Mouse (Mus musculus) ovary, adult 2 months (tissue): ENCODE results near the gene Sox15. TPM values are rescaled to one million over a fixed set of nuclear protein-coding genes. Genes with fewer than 3 reads are reported as not detected.

Source experiments
- polyA plus RNA-seq: library from polyadenylated mRNA; depleted of rRNA; stranded (reverse); fragments of >200 nt; gene quantifications from 2 replicates; pipeline ENCODE4 v1.2.3, GENCODE M21; 2012; rRNA removed

Gene Sox15
- polyA plus RNA-seq = 1.7 and 2.1 TPM in 2 replicates

GRCm38 (mm10) chr11:69655264-69656064 is at the start of gene Sox15:
Sox15 (plus strand) TSS chr11:69655314.

GRCm38 (mm10) chr11:69605726-69606490 is 49.2 kb upstream of the Sox15 start, which contains the start of gene Atp1b2:
Atp1b2 (minus strand) TSS chr11:69605942.

GRCm38 (mm10) chr11:69617805-69618204 is 37.3 kb upstream of the Sox15 start, which contains the start of gene Shbg:
Shbg (minus strand) TSS chr11:69617905.

GRCm38 (mm10) chr11:69621571-69622268 is 33.4 kb upstream of the Sox15 start, which contains the start of gene Sat2:
Sat2 (plus strand) TSS chr11:69622024.

GRCm38 (mm10) chr11:69632284-69633089 is 22.6 kb upstream of the Sox15 start, which contains the start of gene Fxr2:
Fxr2 (plus strand) TSS chr11:69632990.

GRCm38 (mm10) chr11:69662213-69662966 is 7.3 kb downstream of the Sox15 start, which contains the start of gene Mpdu1:
Mpdu1 (minus strand) TSS chr11:69662642.

GRCm38 (mm10) chr11:69665961-69666664 is 11.0 kb downstream of the Sox15 start, which contains the start of gene Cd68:
Cd68 (minus strand) TSS chr11:69666153.

GRCm38 (mm10) chr11:69672211-69672706 is 17.1 kb downstream of the Sox15 start, which contains the start of gene Eif4a1:
Eif4a1 (minus strand) TSS chr11:69672423.

GRCm38 (mm10) chr11:69681314-69682208 is 26.4 kb downstream of the Sox15 start, which contains the start of gene Senp3:
Senp3 (minus strand) TSS chr11:69682084.

GRCm38 (mm10) chr11:69685526-69686148 is 30.5 kb downstream of the Sox15 start, which contains the start of gene Tnfsf13:
Tnfsf13 (minus strand) TSS chr11:69685784.

GRCm38 (mm10) chr11:69695361-69696181 is 40.5 kb downstream of the Sox15 start, which contains the start of the genes Tnfsf12 and Tnfsfm13:
Tnfsf12 (minus strand) TSS chr11:69695849.
Tnfsfm13 (minus strand) TSS chr11:69696098.

Other genes with a start within 250 kb of the Sox15 start
- 15.6 and 16.4 TPM in 2 replicates for gene Kdm6b, start 241.6 kb upstream of the Sox15 start, polyA plus RNA-seq
- gene Dnah2, start 106.2 kb upstream of the Sox15 start, polyA plus RNA-seq = 5.1 and 7.0 TPM in 2 replicates
- gene Efnb3, start 95.1 kb upstream of the Sox15 start, polyA plus RNA-seq = 13.1 and 13.5 TPM in 2 replicates
- gene Wrap53, start 75.1 kb upstream of the Sox15 start, polyA plus RNA-seq = 18.8 and 25.8 TPM in 2 replicates
- gene Trp53, start 75.0 kb upstream of the Sox15 start, polyA plus RNA-seq = 145 and 203 TPM in 2 replicates
- 119 and 137 TPM in 2 replicates for gene Atp1b2, start 49.4 kb upstream of the Sox15 start, polyA plus RNA-seq
- 5.6 and 7.1 TPM in 2 replicates for gene Shbg, start 37.4 kb upstream of the Sox15 start, polyA plus RNA-seq
- gene Sat2, start 33.3 kb upstream of the Sox15 start, polyA plus RNA-seq = 4.8 and 5.1 TPM in 2 replicates
- 68.6 and 73.0 TPM in 2 replicates for gene Fxr2, start 22.3 kb upstream of the Sox15 start, polyA plus RNA-seq
- gene Mpdu1, start 7.3 kb downstream of the Sox15 start, polyA plus RNA-seq = 95.9 and 115 TPM in 2 replicates
- gene Cd68, start 10.8 kb downstream of the Sox15 start, polyA plus RNA-seq = 38.2 and 52.8 TPM in 2 replicates
- 252 and 395 TPM in 2 replicates for gene Eif4a1, start 17.1 kb downstream of the Sox15 start, polyA plus RNA-seq
- 57.7 and 67.2 TPM in 2 replicates for gene Senp3, start 26.8 kb downstream of the Sox15 start, polyA plus RNA-seq
- 5.2 and 8.0 TPM in 2 replicates for gene Tnfsf13, start 30.5 kb downstream of the Sox15 start, polyA plus RNA-seq
- gene Tnfsf12, start 40.5 kb downstream of the Sox15 start, polyA plus RNA-seq = 59.3 and 71.8 TPM in 2 replicates
- gene Tnfsfm13, start 40.8 kb downstream of the Sox15 start, polyA plus RNA-seq = 12.8 and 20.4 TPM in 2 replicates
- 17.8 and 29.7 TPM in 2 replicates for gene Polr2a, start 103.3 kb downstream of the Sox15 start, polyA plus RNA-seq
- 1.3 and 1.5 TPM in 2 replicates for gene Slc35g3, start 106.7 kb downstream of the Sox15 start, polyA plus RNA-seq
- gene Zbtb4, start 110.6 kb downstream of the Sox15 start, polyA plus RNA-seq = 48.6 and 69.0 TPM in 2 replicates
- gene Chrnb1, start 140.6 kb downstream of the Sox15 start, polyA plus RNA-seq = 9.5 and 12.9 TPM in 2 replicates
- 7.8 and 8.5 TPM in 2 replicates for gene Fgf11, start 146.5 kb downstream of the Sox15 start, polyA plus RNA-seq
- gene Tmem102, start 150.3 kb downstream of the Sox15 start, polyA plus RNA-seq = 7.3 and 9.6 TPM in 2 replicates
- not detected in 2 replicates for gene Gm39566, start 160.0 kb downstream of the Sox15 start, polyA plus RNA-seq
- not detected in 2 replicates for gene Spem2, start 163.2 kb downstream of the Sox15 start, polyA plus RNA-seq
- gene Spem1, start 166.9 kb downstream of the Sox15 start, polyA plus RNA-seq = 0.26 and 0.50 TPM in 2 replicates
- gene Nlgn2, start 182.5 kb downstream of the Sox15 start, polyA plus RNA-seq = 79.8 and 101 TPM in 2 replicates
- gene Tmem256, start 183.2 kb downstream of the Sox15 start, polyA plus RNA-seq = 120 and 177 TPM in 2 replicates
- 145 and 168 TPM in 2 replicates for gene Plscr3, start 191.1 kb downstream of the Sox15 start, polyA plus RNA-seq
- 5.2 and 6.0 TPM in 2 replicates for gene Tnk1, start 203.4 kb downstream of the Sox15 start, polyA plus RNA-seq
- gene Tmem95, start 222.7 kb downstream of the Sox15 start, polyA plus RNA-seq = not detected in 2 replicates
- 9.6 and 10.4 TPM in 2 replicates for gene Kctd11, start 226.1 kb downstream of the Sox15 start, polyA plus RNA-seq
- 1.4 and 1.8 TPM in 2 replicates for gene Acap1, start 240.2 kb downstream of the Sox15 start, polyA plus RNA-seq
- gene 2810408A11Rik, start 245.7 kb downstream of the Sox15 start, polyA plus RNA-seq = 1.5 TPM in 2 replicates
- 67.0 and 76.7 TPM in 2 replicates for gene Neurl4, start 245.8 kb downstream of the Sox15 start, polyA plus RNA-seq